8 mouse cellular contexts compared by ENCODE assay signal in the genomic region with DNA sequence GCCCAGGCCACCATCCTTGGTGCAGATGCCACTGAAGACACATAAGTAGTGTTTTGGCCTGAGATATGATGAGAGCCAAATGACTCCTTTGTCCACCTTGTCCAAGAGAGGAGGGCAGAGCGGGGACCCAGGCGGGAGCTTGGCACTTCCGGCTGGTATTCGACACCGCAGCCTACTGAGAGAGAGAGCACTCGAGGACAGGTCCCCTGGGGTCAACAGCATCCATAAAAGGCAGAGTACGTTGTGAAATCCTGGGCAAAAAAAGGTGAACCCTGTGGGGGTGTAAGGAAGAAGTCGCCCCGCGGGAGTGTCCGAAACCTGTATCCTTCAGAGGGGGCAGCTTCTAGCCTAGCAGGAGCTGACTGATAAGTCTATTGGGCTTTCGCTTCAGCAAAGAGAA. TPM values are rescaled to one million over a fixed set of nuclear protein-coding genes. Genes with fewer than 3 reads are reported as not detected.
DNase-seq lines count a peak whose midpoint lies in the region; ATAC-seq lines count a peak whose summit lies in the region.

No protein-coding gene starts in this region.

- peaks cover 46% of the 10 kb centered on the region for H3K4me1 ChIP-seq in kidney, embryonic 15.5 days
- peaks cover 18% of the 10 kb centered on the region for H3K4me1 ChIP-seq in embryonic facial prominence, embryonic 14.5 days (ENCODE audit: control insufficient read depth, insufficient read depth, low read length)
- H3K4me1 ChIP-seq in intestine, embryonic 14.5 days (replicated peaks; ENCODE audit: control insufficient read depth, insufficient read depth, low read length) = peaks cover 19% of the 10 kb centered on the region
- peaks cover 35% of the 10 kb centered on the region for H3K4me1 ChIP-seq in midbrain, embryonic 16.5 days (ENCODE audit: control insufficient read depth, insufficient read depth, low read length)

- ATAC-seq in kidney, embryonic 15.5 days (replicated peaks; ENCODE audit: low FRiP score) = no peak
- no peak for ATAC-seq in embryonic facial prominence, embryonic 14.5 days (ENCODE audit: low read depth)
- ATAC-seq in intestine, embryonic 14.5 days (replicated peaks; ENCODE audit: low FRiP score, low TSS enrichment, low read depth) = no peak
- ATAC-seq in midbrain, embryonic 16.5 days = no peak

- no peaks in the 10 kb centered on the region for H3K9me3 ChIP-seq in kidney, embryonic 15.5 days (replicated peaks)
- H3K9me3 ChIP-seq in embryonic facial prominence, embryonic 14.5 days (ENCODE audit: control insufficient read depth, low read length) = no peaks in the 10 kb centered on the region
- no peaks in the 10 kb centered on the region for H3K9me3 ChIP-seq in intestine, embryonic 14.5 days (ENCODE audit: control insufficient read depth, low read length)
- H3K9me3 ChIP-seq in midbrain, embryonic 16.5 days (replicated peaks; ENCODE audit: control insufficient read depth, low read length, poor library complexity, severe bottlenecking) = no peaks in the 10 kb centered on the region

- H3K4me3 ChIP-seq in kidney, embryonic 15.5 days (replicated peaks) = peak overlapping the region; percentile 95
- peak overlapping the region; percentile 99 for H3K4me3 ChIP-seq in embryonic facial prominence, embryonic 14.5 days (ENCODE audit: low read depth, low read length)
- H3K4me3 ChIP-seq in intestine, embryonic 14.5 days (ENCODE audit: low read depth, low read length) = peak overlapping the region; percentile 85
- peak overlapping the region; percentile 86 for H3K4me3 ChIP-seq in midbrain, embryonic 16.5 days (ENCODE audit: low read depth, low read length)

- H3K4me2 ChIP-seq in kidney, embryonic 15.5 days = peak overlapping the region; percentile 78
- peak overlapping the region; percentile 80 for H3K4me2 ChIP-seq in embryonic facial prominence, embryonic 14.5 days (ENCODE audit: low read depth, low read length)
- peak overlapping the region; percentile 88 for H3K4me2 ChIP-seq in intestine, embryonic 14.5 days (ENCODE audit: low read length)
- H3K4me2 ChIP-seq in midbrain, embryonic 16.5 days (ENCODE audit: low read length) = peak overlapping the region; percentile 100

- intact Hi-C loops in left cerebral cortex, postnatal 14 days (cut with DNase I) = no loop called here

- peaks cover 50% of the 10 kb centered on the region for H3K36me3 ChIP-seq in kidney, embryonic 15.5 days
- H3K36me3 ChIP-seq in embryonic facial prominence, embryonic 14.5 days (ENCODE audit: control insufficient read depth, insufficient read depth, low read length) = peaks cover 52% of the 10 kb centered on the region
- H3K36me3 ChIP-seq in intestine, embryonic 14.5 days (ENCODE audit: control insufficient read depth, insufficient read depth, low read length) = peaks cover 42% of the 10 kb centered on the region
- peaks cover 8% of the 10 kb centered on the region for H3K36me3 ChIP-seq in midbrain, embryonic 16.5 days (ENCODE audit: control insufficient read depth, insufficient read depth, low read length)

- no peaks in the 10 kb centered on the region for H3K27me3 ChIP-seq in kidney, embryonic 15.5 days
- H3K27me3 ChIP-seq in embryonic facial prominence, embryonic 14.5 days (replicated peaks; ENCODE audit: control insufficient read depth, insufficient read depth, low read length) = no peaks in the 10 kb centered on the region
- no peaks in the 10 kb centered on the region for H3K27me3 ChIP-seq in intestine, embryonic 14.5 days (replicated peaks; ENCODE audit: control insufficient read depth, insufficient read depth, low read length)
- no peaks in the 10 kb centered on the region for H3K27me3 ChIP-seq in midbrain, embryonic 16.5 days (ENCODE audit: control insufficient read depth, insufficient read depth, low read depth, low read length)

- DNase-seq in kidney, postnatal 10 days = no peak
- no peak for DNase-seq in embryonic facial prominence, embryonic 14.5 days (ENCODE audit: low spot score)
- no peak for DNase-seq in intestine, embryonic 14.5 days (ENCODE audit: low spot score)
- DNase-seq in embryo, embryonic 10.5 days (ENCODE audit: low spot score) = no peak
- no peak for DNase-seq in spleen, postnatal 14 days (ENCODE audit: low spot score in 2 of 2)
- DNase-seq in left cerebral cortex, postnatal 14 days (ENCODE audit: low spot score in 2 of 2) = no peak

- H3K27ac ChIP-seq in kidney, embryonic 15.5 days = peak overlapping the region; percentile 45
- no peak overlapping the region for H3K27ac ChIP-seq in embryonic facial prominence, embryonic 14.5 days (replicated peaks; ENCODE audit: low read depth, low read length)
- no peak overlapping the region for H3K27ac ChIP-seq in intestine, embryonic 14.5 days (ENCODE audit: low read depth)
- H3K27ac ChIP-seq in midbrain, embryonic 16.5 days (ENCODE audit: low read length) = peak overlapping the region; percentile 12; the same call in 1 of the 2 replicates

- WGBS in kidney, embryonic 15.5 days = 63% methylated on average over 12 of the region's 12 CpGs
- 74% methylated on average over 12 of the region's 12 CpGs for WGBS in embryonic facial prominence, embryonic 14.5 days
- 83% methylated on average over 12 of the region's 12 CpGs for WGBS in intestine, embryonic 14.5 days
- 80% methylated on average over 12 of the region's 12 CpGs for WGBS in midbrain, embryonic 16.5 days

- H3K9ac ChIP-seq in kidney, embryonic 15.5 days = peak overlapping the region; percentile 97
- H3K9ac ChIP-seq in embryonic facial prominence, embryonic 14.5 days (ENCODE audit: low read depth, low read length) = peak overlapping the region; percentile 99
- H3K9ac ChIP-seq in intestine, embryonic 14.5 days (ENCODE audit: low read length) = no peak overlapping the region
- peak overlapping the region; percentile 93 for H3K9ac ChIP-seq in midbrain, embryonic 16.5 days (ENCODE audit: low read depth, low read length)

RNA-seq across cellular contexts. Expression of a gene that starts 2.9 kb away (rescaled TPM):
- 141 and 147 TPM in 2 replicates for polyA plus RNA-seq in kidney, embryonic 15.5 days (2015; fragmentation: Nextera tagmentation; extraction: Ambion mirVana)
- 122 and 134 TPM in 2 replicates for polyA plus RNA-seq in embryonic facial prominence, embryonic 14.5 days (2014; fragmentation: Nextera tagmentation; extraction: Ambion mirVana)
- polyA plus RNA-seq in intestine, embryonic 14.5 days (2014; fragmentation: Nextera tagmentation; extraction: Ambion mirVana) = 108 and 113 TPM in 2 replicates
- 181 and 187 TPM in 2 replicates for polyA plus RNA-seq in midbrain, embryonic 16.5 days (2015; fragmentation: Nextera tagmentation; extraction: Ambion mirVana)
- total RNA-seq in left cerebral cortex, postnatal 14 days (2021) = 10 to 100 TPM; 90.8 to 90.9 TPM

RNA-seq across cellular contexts. Expression of a gene that starts 14.7 kb away (rescaled TPM):
- polyA plus RNA-seq in kidney, embryonic 15.5 days (2015; fragmentation: Nextera tagmentation; extraction: Ambion mirVana) = 29.5 and 31.0 TPM in 2 replicates
- polyA plus RNA-seq in embryonic facial prominence, embryonic 14.5 days (2014; fragmentation: Nextera tagmentation; extraction: Ambion mirVana) = 26.7 and 30.2 TPM in 2 replicates
- polyA plus RNA-seq in intestine, embryonic 14.5 days (2014; fragmentation: Nextera tagmentation; extraction: Ambion mirVana) = 32.8 and 34.0 TPM in 2 replicates
- polyA plus RNA-seq in midbrain, embryonic 16.5 days (2015; fragmentation: Nextera tagmentation; extraction: Ambion mirVana) = 31.1 and 34.4 TPM in 2 replicates
- 10 to 100 TPM; 17.9 to 20.4 TPM for total RNA-seq in left cerebral cortex, postnatal 14 days (2021)

RNA-seq across cellular contexts. Expression of a gene that starts 45.4 kb away (rescaled TPM):
- 59.1 and 62.5 TPM in 2 replicates for polyA plus RNA-seq in kidney, embryonic 15.5 days (2015; fragmentation: Nextera tagmentation; extraction: Ambion mirVana)
- polyA plus RNA-seq in embryonic facial prominence, embryonic 14.5 days (2014; fragmentation: Nextera tagmentation; extraction: Ambion mirVana) = 4.7 and 7.0 TPM in 2 replicates
- 9.6 and 12.9 TPM in 2 replicates for polyA plus RNA-seq in intestine, embryonic 14.5 days (2014; fragmentation: Nextera tagmentation; extraction: Ambion mirVana)
- 0.45 and 0.89 TPM in 2 replicates for polyA plus RNA-seq in midbrain, embryonic 16.5 days (2015; fragmentation: Nextera tagmentation; extraction: Ambion mirVana)
- under 1 TPM; 0.90 to 0.99 TPM for total RNA-seq in left cerebral cortex, postnatal 14 days (2021)

RNA-seq across cellular contexts. Expression of a gene that starts 49.3 kb away (rescaled TPM):
- 23.2 and 25.2 TPM in 2 replicates for polyA plus RNA-seq in kidney, embryonic 15.5 days (2015; fragmentation: Nextera tagmentation; extraction: Ambion mirVana)
- 2.3 and 2.7 TPM in 2 replicates for polyA plus RNA-seq in embryonic facial prominence, embryonic 14.5 days (2014; fragmentation: Nextera tagmentation; extraction: Ambion mirVana)
- polyA plus RNA-seq in intestine, embryonic 14.5 days (2014; fragmentation: Nextera tagmentation; extraction: Ambion mirVana) = 1.4 and 2.3 TPM in 2 replicates
- polyA plus RNA-seq in midbrain, embryonic 16.5 days (2015; fragmentation: Nextera tagmentation; extraction: Ambion mirVana) = not detected in 2 replicates
- not detected for total RNA-seq in left cerebral cortex, postnatal 14 days (2021)

Comparison
In these comparisons a context has a peak if more than half of its experiments do, and no peak if none do; other contexts are left out.
1. H3K27ac ChIP-seq: peak in kidney, embryonic 15.5 days (single experiment) and midbrain, embryonic 16.5 days (single experiment); none in embryonic facial prominence, embryonic 14.5 days (single experiment) and intestine, embryonic 14.5 days (single experiment).
2. Peak in every context shown above with its lines, with median percentiles within 50 percentile points of each other: H3K4me2 ChIP-seq and H3K4me3 ChIP-seq.